Mouse (Mus musculus) forelimb bud, embryonic 11.5 days (tissue): ENCODE measurements around the gene Cerkl.

Source experiments
- DNase-seq: peaks from one replicate; pipeline ENCODE4 v3.0.0-alpha.2; 2012; ENCODE audit warnings: low read depth, low spot score

The Cerkl gene

GRCm38 (mm10) chr2:79456575-79457349, at the start of gene Cerkl, which contains the start of gene Neurod1:
Gene Cerkl, minus strand, starts transcription at chr2:79456785.
Gene Neurod1, minus strand, starts transcription at chr2:79456751.
- peak; percentile 53 for DNase-seq

GRCm38 (mm10) chr2:79498990-79499755, 42.6 kb upstream of the Cerkl start:
- DNase-seq: peak; percentile 74

GRCm38 (mm10) chr2:79485127-79485526, 28.5 kb upstream of the Cerkl start:
- DNase-seq: no peak

- DNase-seq: no peak
Observed at GRCm38 (mm10) chr2:79482511-79482910, 25.9 kb upstream of the Cerkl start.

GRCm38 (mm10) chr2:79462411-79462810, 5.8 kb upstream of the Cerkl start:
- DNase-seq: no peak

GRCm38 (mm10) chr2:79461861-79462260, 5.3 kb upstream of the Cerkl start:
- DNase-seq: no peak

GRCm38 (mm10) chr2:79460586-79460985, 4.0 kb upstream of the Cerkl start:
- DNase-seq: peak; percentile 43

GRCm38 (mm10) chr2:79460107-79460506, 3.5 kb upstream of the Cerkl start:
- DNase-seq: no peak

- no peak for DNase-seq
Observed at GRCm38 (mm10) chr2:79459061-79460045, 2.8 kb upstream of the Cerkl start.

GRCm38 (mm10) chr2:79457932-79458331, 1.3 kb upstream of the Cerkl start:
- DNase-seq: no peak

GRCm38 (mm10) chr2:79457434-79457833, 849 bp upstream of the Cerkl start:
- no peak for DNase-seq

GRCm38 (mm10) chr2:79455646-79456045, 939 bp downstream of the Cerkl start:
- DNase-seq: no peak

GRCm38 (mm10) chr2:79454786-79455446, 1.7 kb downstream of the Cerkl start:
- DNase-seq: no peak

GRCm38 (mm10) chr2:79453901-79454781, 2.4 kb downstream of the Cerkl start:
- DNase-seq: peak; percentile 83

- DNase-seq: no peak
Observed at GRCm38 (mm10) chr2:79451438-79451837, 5.1 kb downstream of the Cerkl start.

- DNase-seq: no peak
Observed at GRCm38 (mm10) chr2:79450684-79451394, 5.7 kb downstream of the Cerkl start.

GRCm38 (mm10) chr2:79449371-79449770, 7.2 kb downstream of the Cerkl start:
- DNase-seq: no peak

- no peak for DNase-seq
Observed at GRCm38 (mm10) chr2:79447198-79447597, 9.4 kb downstream of the Cerkl start.

GRCm38 (mm10) chr2:79443861-79444620, 12.5 kb downstream of the Cerkl start:
- DNase-seq: no peak
